Mouse (Mus musculus): ENCODE measurements at regions not wholly inside any gene's neighbourhood (a gene's known extent, or its start where the extent isn't known, plus 50 kb on each side); places are given as distances from the start of the nearest gene placed in this dataset.

GRCm38 (mm10) chr13:53688934-53689333 lies 216.1 kb upstream of the Msx2 start:
- 25% methylated on average over 8 of the region's 8 CpGs for WGBS (ENCODE audit: insufficient replicate concordance)
- no peaks in the 10 kb centered on the region for H3K27me3 ChIP-seq (ENCODE audit: control insufficient read depth, insufficient read depth, low read depth, low read length)
- H3K9me3 ChIP-seq (replicated peaks; ENCODE audit: control insufficient read depth, low read length), result no peaks in the 10 kb centered on the region
- no peak overlapping the region for H3K4me2 ChIP-seq (ENCODE audit: low read depth, low read length)
- no peak overlapping the region for H3K9ac ChIP-seq (ENCODE audit: low read depth, low read length)
- H3K4me1 ChIP-seq (ENCODE audit: control insufficient read depth, low read depth, low read length), result no peaks in the 10 kb centered on the region
- no peak overlapping the region for H3K27ac ChIP-seq (ENCODE audit: low read length)
- no peak for ATAC-seq (ENCODE audit: low read depth)
- H3K4me3 ChIP-seq (ENCODE audit: low read depth, low read length), result no peak overlapping the region
- H3K36me3 ChIP-seq (ENCODE audit: control insufficient read depth, insufficient read depth), result no peaks in the 10 kb centered on the region

GRCm38 (mm10) chr13:53688489-53688888 lies 215.6 kb upstream of the Msx2 start:
- H3K4me2 ChIP-seq (ENCODE audit: low read depth, low read length), result no peak overlapping the region
- WGBS (ENCODE audit: insufficient replicate concordance), result 6% methylated on average over 13 of the region's 13 CpGs
- no peaks in the 10 kb centered on the region for H3K9me3 ChIP-seq (replicated peaks; ENCODE audit: control insufficient read depth, low read length)
- no peak for ATAC-seq (ENCODE audit: low read depth)
- H3K4me1 ChIP-seq (ENCODE audit: control insufficient read depth, low read depth, low read length), result no peaks in the 10 kb centered on the region
- H3K9ac ChIP-seq (ENCODE audit: low read depth, low read length), result no peak overlapping the region
- H3K36me3 ChIP-seq (ENCODE audit: control insufficient read depth, insufficient read depth), result no peaks in the 10 kb centered on the region
- no peaks in the 10 kb centered on the region for H3K27me3 ChIP-seq (ENCODE audit: control insufficient read depth, insufficient read depth, low read depth, low read length)
- H3K27ac ChIP-seq (ENCODE audit: low read length), result no peak overlapping the region
- no peak overlapping the region for H3K4me3 ChIP-seq (ENCODE audit: low read depth, low read length)

DNA sequence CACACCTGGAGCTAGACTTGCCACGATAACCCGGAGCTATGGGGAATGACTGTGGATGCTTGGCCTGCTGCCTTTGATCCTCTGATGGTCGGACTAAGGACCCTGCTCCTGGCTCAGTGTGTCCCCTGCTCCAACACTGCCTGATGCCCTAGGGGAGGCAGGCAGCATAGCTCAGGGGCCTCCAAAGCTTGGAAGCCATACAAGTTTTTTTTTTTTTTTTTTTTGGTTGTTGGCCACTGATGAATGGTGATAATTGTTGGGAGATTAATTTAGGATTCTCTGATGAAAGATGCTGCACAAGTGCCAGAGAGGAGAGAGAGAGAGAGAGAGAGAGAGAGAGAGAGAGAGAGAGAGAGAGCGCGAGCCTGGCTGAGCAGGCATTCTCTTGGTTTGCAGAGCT lies 211.6 kb upstream of the Msx2 start:
- no peaks in the 10 kb centered on the region for H3K4me1 ChIP-seq (ENCODE audit: control insufficient read depth, low read depth, low read length)
- no peaks in the 10 kb centered on the region for H3K36me3 ChIP-seq (ENCODE audit: control insufficient read depth, insufficient read depth)
- H3K9ac ChIP-seq (ENCODE audit: low read depth, low read length), result no peak overlapping the region
- H3K27ac ChIP-seq (ENCODE audit: low read length), result no peak overlapping the region
- 66% methylated on average over 5 of the region's 5 CpGs for WGBS (ENCODE audit: insufficient replicate concordance)
- no peaks in the 10 kb centered on the region for H3K9me3 ChIP-seq (replicated peaks; ENCODE audit: control insufficient read depth, low read length)
- H3K4me2 ChIP-seq (ENCODE audit: low read depth, low read length), result no peak overlapping the region
- no peak for ATAC-seq (ENCODE audit: low read depth)
- no peaks in the 10 kb centered on the region for H3K27me3 ChIP-seq (ENCODE audit: control insufficient read depth, insufficient read depth, low read depth, low read length)
- no peak overlapping the region for H3K4me3 ChIP-seq (ENCODE audit: low read depth, low read length)

GRCm38 (mm10) chr13:53677187-53677586 lies 204.3 kb upstream of the Msx2 start:
- Histone ChIP-seq H3K4me1 (ENCODE audit: control insufficient read depth, low read depth, low read length) (no peaks in the 10 kb centered on the region), H3K27ac (ENCODE audit: low read length) (no peak overlapping the region), H3K4me3 (ENCODE audit: low read depth, low read length) (no peak overlapping the region), H3K4me2 (ENCODE audit: low read depth, low read length) (no peak overlapping the region), H3K9me3 (replicated peaks; ENCODE audit: control insufficient read depth, low read length) (no peaks in the 10 kb centered on the region), H3K9ac (ENCODE audit: low read depth, low read length) (no peak overlapping the region), H3K36me3 (ENCODE audit: control insufficient read depth, insufficient read depth) (no peaks in the 10 kb centered on the region), H3K27me3 (ENCODE audit: control insufficient read depth, insufficient read depth, low read depth, low read length) (no peaks in the 10 kb centered on the region)
- 71% methylated on average over 10 of the region's 10 CpGs for WGBS (ENCODE audit: insufficient replicate concordance)
- no peak for ATAC-seq (ENCODE audit: low read depth)

DNA sequence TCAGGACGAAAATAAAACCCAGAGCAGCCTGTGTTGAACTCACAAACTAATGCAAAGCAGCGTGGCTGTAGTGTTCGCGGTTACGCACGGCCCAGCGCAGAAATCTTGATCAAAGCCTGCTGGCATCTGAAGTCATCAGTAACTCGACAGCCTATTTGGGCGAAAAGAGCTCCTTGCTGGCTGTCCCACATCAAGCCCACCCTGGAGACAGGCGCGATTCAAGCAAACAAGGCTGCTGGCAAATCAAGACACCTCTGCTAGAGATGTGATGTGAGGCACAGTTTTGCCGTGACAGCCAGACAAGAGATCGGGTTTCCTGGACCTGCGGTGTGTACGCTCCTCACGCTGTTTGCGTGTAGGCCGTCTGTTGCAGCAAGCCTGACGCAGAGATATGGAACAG lies 197.5 kb upstream of the Msx2 start:
- Histone ChIP-seq H3K9ac (ENCODE audit: low read depth, low read length) (no peak overlapping the region), H3K4me2 (ENCODE audit: low read depth, low read length) (no peak overlapping the region), H3K4me3 (ENCODE audit: low read depth, low read length) (no peak overlapping the region), H3K27ac (ENCODE audit: low read length) (no peak overlapping the region), H3K9me3 (replicated peaks; ENCODE audit: control insufficient read depth, low read length) (no peaks in the 10 kb centered on the region), H3K27me3 (ENCODE audit: control insufficient read depth, insufficient read depth, low read depth, low read length) (no peaks in the 10 kb centered on the region), H3K4me1 (ENCODE audit: control insufficient read depth, low read depth, low read length) (no peaks in the 10 kb centered on the region), H3K36me3 (ENCODE audit: control insufficient read depth, insufficient read depth) (no peaks in the 10 kb centered on the region)
- WGBS (ENCODE audit: insufficient replicate concordance), result 50% methylated on average over 19 of the region's 19 CpGs
- peak; percentile 41 for ATAC-seq (ENCODE audit: low read depth)

DNA sequence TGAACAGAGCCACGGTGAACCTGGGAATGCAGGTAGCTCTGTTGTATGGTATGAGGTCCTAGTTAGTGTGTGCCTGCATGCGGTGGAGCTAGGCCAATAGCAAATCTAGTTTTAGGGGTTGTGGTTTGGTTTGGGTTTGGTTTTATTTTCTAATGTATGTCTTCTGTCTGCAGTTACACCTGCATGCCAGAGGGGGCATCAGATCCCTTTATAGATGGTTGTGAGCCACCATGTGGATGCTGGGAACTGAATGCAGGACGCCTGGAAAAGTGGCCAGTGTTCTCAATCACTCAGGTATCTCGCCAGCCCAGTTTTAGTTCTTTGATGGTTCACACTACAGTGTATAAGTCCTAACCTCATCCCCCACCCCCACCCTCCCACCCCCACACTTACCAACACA lies 194.6 kb upstream of the Msx2 start:
- Histone ChIP-seq H3K27me3 (ENCODE audit: control insufficient read depth, insufficient read depth, low read depth, low read length) (no peaks in the 10 kb centered on the region), H3K9ac (ENCODE audit: low read depth, low read length) (no peak overlapping the region), H3K27ac (ENCODE audit: low read length) (no peak overlapping the region), H3K36me3 (ENCODE audit: control insufficient read depth, insufficient read depth) (no peaks in the 10 kb centered on the region), H3K4me2 (ENCODE audit: low read depth, low read length) (no peak overlapping the region), H3K9me3 (replicated peaks; ENCODE audit: control insufficient read depth, low read length) (no peaks in the 10 kb centered on the region), H3K4me3 (ENCODE audit: low read depth, low read length) (no peak overlapping the region), H3K4me1 (ENCODE audit: control insufficient read depth, low read depth, low read length) (no peaks in the 10 kb centered on the region)
- no peak for ATAC-seq (ENCODE audit: low read depth)
- 61% methylated on average over 4 of the region's 4 CpGs for WGBS (ENCODE audit: insufficient replicate concordance)

DNA sequence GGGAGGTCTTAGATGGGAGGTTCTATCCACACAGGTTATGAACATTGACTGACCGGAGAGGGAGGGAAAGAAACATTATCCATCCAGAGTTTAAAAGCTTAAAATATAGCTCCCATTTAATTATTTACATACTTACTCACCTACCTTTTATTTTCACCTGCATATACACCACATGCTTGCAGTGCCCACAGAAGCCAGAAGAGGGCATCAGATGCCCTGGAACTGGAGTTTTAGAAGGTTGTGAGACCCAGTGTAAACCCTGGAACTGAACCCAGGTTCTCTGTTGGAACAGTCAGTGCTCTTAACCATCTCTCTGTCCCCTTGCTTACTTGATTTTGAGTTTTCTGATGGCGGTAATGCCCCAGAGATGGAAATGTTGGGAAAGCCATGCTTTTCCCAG lies 192.7 kb upstream of the Msx2 start:
- no peak for ATAC-seq (ENCODE audit: low read depth)
- Histone ChIP-seq H3K9ac (ENCODE audit: low read depth, low read length) (no peak overlapping the region), H3K36me3 (ENCODE audit: control insufficient read depth, insufficient read depth) (no peaks in the 10 kb centered on the region), H3K4me2 (ENCODE audit: low read depth, low read length) (no peak overlapping the region), H3K27me3 (ENCODE audit: control insufficient read depth, insufficient read depth, low read depth, low read length) (no peaks in the 10 kb centered on the region), H3K27ac (ENCODE audit: low read length) (no peak overlapping the region), H3K4me3 (ENCODE audit: low read depth, low read length) (no peak overlapping the region), H3K4me1 (ENCODE audit: control insufficient read depth, low read depth, low read length) (no peaks in the 10 kb centered on the region), H3K9me3 (replicated peaks; ENCODE audit: control insufficient read depth, low read length) (no peaks in the 10 kb centered on the region)
- 70% methylated on average over 2 of the region's 2 CpGs for WGBS (ENCODE audit: insufficient replicate concordance)

- ATAC-seq (ENCODE audit: low read depth), result no peak
- Histone ChIP-seq H3K9ac (ENCODE audit: low read depth, low read length) (no peak overlapping the region), H3K9me3 (replicated peaks; ENCODE audit: control insufficient read depth, low read length) (no peaks in the 10 kb centered on the region), H3K4me3 (ENCODE audit: low read depth, low read length) (no peak overlapping the region), H3K27me3 (ENCODE audit: control insufficient read depth, insufficient read depth, low read depth, low read length) (no peaks in the 10 kb centered on the region), H3K36me3 (ENCODE audit: control insufficient read depth, insufficient read depth) (no peaks in the 10 kb centered on the region), H3K27ac (ENCODE audit: low read length) (no peak overlapping the region), H3K4me2 (ENCODE audit: low read depth, low read length) (no peak overlapping the region), H3K4me1 (ENCODE audit: control insufficient read depth, low read depth, low read length) (no peaks in the 10 kb centered on the region)
- WGBS (ENCODE audit: insufficient replicate concordance), result 72% methylated on average over 7 of the region's 7 CpGs
Measured at GRCm38 (mm10) chr13:53664631-53665230, 191.9 kb upstream of the Msx2 start.

DNA sequence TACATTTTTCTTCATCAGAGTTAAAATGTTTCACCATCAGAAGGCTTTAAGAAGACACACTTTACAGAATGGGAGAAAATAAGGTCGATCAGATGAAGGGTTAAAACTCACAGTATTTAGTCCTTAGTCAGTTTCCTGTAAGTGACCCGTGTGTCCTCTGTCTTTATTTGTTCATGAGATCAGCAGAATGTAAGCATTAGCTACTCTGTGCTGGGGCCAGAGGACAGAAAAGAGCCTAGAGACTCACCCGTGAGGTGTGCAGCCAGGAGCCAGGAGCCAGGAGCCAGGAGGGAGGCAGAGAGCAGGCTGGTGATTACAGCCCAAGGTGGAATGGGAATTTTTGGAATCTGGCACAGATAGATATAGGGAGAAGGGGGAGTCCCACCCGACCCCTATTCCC lies 180.0 kb upstream of the Msx2 start:
- H3K4me3 ChIP-seq (ENCODE audit: low read depth, low read length), result no peak overlapping the region
- 11% methylated on average over 4 of the region's 4 CpGs for WGBS (ENCODE audit: insufficient replicate concordance)
- no peak overlapping the region for H3K4me2 ChIP-seq (ENCODE audit: low read depth, low read length)
- H3K27ac ChIP-seq (ENCODE audit: low read length), result no peak overlapping the region; the same call in 1 of the 2 replicates
- peak; percentile 59; the same call in 1 of the 2 replicates for ATAC-seq (ENCODE audit: low read depth)
- no peaks in the 10 kb centered on the region for H3K9me3 ChIP-seq (replicated peaks; ENCODE audit: control insufficient read depth, low read length)
- no peak overlapping the region for H3K9ac ChIP-seq (ENCODE audit: low read depth, low read length)
- H3K36me3 ChIP-seq (ENCODE audit: control insufficient read depth, insufficient read depth), result no peaks in the 10 kb centered on the region
- no peaks in the 10 kb centered on the region for H3K4me1 ChIP-seq (ENCODE audit: control insufficient read depth, low read depth, low read length)
- no peaks in the 10 kb centered on the region for H3K27me3 ChIP-seq (ENCODE audit: control insufficient read depth, insufficient read depth, low read depth, low read length)

All from liver, embryonic 16.5 days (tissue).